Mouse (Mus musculus): Measurements from ENCODE around the gene Arhgap24.

Arhgap24 gene

DNA sequence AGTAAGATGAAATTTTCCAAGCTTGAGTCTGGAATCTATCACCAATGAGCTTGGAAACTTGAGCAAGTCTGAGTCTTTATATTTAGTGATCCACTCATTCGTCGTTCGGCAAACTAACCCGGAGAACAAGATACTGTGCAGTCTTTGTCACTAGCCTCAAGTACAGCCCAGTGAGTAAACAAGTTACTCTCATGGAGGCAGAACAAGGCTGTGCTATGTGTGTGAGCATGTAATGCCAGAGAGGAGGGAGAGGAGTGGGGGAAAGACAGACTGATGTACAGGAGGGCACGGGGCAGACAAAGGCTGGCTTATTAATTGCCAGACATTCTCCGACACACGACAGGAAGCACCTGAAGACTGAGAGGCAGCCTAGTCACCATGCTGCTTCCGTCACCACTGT is 97.2 kb downstream of the Arhgap24 start:
- no peak for DNase-seq (ENCODE audit: low read depth)

DNA sequence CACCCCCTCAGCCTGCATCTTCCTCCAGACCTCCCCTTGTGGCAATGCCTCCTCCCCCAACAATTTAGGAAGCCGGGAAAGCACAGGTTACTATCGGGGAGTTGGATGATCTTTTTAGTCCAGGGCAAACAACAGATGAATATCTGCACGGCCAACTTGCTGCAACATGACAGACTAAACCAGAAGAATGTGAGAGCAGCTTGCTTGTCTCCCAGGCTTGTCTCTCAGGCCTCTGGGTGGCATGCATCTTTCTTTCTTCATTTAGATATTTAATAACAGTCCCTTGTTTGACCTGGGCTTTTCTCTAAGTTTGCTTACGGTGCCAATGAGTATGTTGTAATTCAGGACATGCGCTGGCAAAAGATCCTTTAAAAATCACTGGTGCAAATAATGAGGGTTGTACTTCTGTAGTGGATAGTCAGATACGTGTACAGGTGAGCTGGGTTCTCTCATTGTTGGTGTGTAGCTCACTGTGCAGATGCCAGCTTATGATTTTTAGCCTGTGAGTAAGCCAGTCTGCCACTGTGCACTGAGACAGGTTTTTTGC is 101.7 kb downstream of the Arhgap24 start:
- no peak for DNase-seq (ENCODE audit: low read depth)

DNA sequence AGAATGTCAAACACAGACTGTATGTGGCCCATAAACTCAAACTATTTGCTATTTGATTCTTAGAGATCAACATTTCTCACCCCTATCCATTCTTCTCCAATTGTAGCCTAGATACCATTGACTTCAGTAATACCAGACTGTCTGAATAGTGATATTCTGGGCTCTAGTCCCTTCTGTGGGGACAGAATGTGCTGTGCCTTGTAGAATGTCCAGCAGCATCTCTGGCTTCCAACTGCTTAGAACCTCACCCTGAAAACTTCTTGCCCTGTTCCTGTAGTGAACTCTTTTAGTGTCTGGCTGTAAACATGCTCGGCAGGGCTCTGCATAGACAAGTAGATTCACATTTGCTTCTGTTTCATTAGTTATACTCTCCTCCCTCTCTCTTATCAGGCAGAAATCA is 110.2 kb downstream of the Arhgap24 start:
- DNase-seq (ENCODE audit: low read depth) = no peak

DNA sequence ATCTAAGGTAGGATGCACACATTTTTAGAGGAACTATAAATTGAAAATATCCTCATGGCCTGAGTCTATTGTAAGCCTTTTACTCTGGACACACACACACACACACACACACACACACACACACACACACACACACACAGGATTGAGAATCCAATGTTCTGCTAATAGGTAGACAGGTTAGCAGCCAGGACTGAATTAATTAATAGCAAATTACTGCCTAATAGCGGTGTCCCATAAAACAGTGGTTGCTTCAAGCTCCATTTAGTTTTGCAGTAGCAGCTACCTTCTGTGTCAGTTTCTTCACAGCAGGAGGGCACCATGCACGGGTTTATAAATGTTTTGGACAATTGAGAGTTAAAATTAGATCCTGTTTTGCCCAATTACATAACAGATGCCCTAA is 111.9 kb downstream of the Arhgap24 start:
- no peak for DNase-seq (ENCODE audit: low read depth)

DNA sequence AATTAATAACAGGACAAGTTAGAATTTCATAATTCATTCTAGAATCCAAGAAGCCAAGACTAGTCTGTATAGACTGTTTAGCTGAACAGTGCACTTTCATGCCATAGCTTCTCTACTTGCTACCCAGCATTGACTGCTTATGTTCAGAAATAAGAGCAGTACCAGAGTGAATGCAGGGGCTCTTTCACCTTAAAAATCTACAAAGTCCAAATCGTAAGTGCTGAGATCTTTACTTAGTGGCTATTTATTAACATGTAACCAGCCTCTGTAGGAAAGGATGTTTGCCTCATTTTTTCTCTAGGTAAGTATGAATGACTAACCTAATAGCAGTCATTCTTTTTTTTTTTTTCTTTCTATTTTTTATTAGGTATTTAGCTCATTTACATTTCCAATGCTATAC is 117.9 kb downstream of the Arhgap24 start:
- no peak for DNase-seq (ENCODE audit: low read depth)

DNA sequence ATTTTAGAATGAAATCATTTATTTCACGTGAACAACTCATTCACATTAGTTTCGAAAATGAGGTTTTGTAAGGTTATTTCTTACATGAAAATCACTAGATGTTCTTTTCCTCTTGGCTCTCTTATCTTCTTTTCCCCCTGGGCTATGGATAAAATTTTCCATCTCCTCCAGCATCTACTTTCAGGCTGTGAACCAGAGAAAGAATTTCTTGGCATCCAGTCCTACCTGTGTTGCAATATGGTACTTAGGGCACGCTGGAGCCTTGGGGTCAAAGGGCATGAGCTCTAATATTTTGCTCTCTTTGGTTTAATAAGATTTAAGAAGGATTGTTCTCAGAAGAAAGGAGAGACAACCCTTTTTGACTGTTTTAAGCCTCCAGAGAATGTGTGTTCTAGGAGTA is 132.4 kb downstream of the Arhgap24 start:
- DNase-seq (ENCODE audit: low read depth) = peak; percentile 54

DNA sequence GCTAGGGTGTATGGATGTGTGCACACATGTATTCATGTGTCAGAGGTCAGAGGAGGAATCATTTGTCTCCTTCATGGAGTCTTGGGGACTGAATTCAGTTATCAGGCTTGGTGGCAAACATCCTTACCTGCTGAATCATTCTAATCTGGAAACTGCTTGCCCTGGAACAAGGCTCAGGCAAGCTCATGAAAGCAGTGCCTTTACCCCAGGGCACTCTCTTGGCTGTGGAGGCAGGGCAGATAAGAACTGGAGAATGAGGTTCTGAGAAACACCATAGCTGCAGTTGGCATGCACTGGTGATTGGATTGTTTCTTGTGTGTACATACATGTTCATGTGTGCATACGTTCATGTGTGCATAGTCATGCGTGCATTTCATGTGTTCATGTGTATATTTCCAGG is 132.9 kb downstream of the Arhgap24 start:
- no peak for DNase-seq (ENCODE audit: low read depth)

DNA sequence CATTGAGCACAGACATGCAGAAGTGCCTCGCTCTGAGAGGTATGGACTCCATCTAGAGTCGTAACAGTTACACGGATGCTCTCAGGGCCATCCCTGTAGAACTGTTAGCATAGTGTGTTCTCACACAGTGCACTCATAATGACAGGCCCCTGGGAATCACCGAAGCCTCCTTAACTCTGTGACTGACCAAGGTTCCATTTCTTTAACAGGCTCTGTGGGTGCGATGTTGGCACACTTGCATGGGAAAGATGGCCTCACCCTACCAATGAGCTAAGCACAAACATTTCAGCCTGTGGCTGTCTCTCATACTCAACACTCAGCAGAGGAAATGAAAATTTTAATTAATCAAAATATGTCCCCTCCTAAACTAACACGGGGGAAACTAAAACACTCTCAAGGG is 134.1 kb downstream of the Arhgap24 start:
- DNase-seq (ENCODE audit: low read depth) = no peak

DNA sequence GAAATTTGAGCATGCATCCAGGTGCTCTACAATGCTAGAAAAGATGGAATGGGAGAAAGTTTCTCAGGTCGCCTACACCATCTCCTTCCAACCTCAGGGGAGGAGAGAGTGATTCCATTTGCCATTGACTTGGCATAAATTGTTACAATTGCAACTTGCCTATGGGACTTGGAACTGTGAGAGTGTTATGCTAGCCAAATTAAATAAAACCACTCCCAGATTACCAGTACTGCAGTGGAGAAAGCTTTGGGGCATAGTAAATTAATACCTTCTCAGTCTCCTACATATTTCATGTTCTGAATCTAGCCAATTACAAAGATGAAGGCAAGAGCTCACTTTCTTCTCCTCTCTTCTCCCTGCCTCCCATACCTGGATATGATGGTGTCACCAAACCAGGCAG is 139.8 kb downstream of the Arhgap24 start:
- no peak for DNase-seq (ENCODE audit: low read depth)

DNA sequence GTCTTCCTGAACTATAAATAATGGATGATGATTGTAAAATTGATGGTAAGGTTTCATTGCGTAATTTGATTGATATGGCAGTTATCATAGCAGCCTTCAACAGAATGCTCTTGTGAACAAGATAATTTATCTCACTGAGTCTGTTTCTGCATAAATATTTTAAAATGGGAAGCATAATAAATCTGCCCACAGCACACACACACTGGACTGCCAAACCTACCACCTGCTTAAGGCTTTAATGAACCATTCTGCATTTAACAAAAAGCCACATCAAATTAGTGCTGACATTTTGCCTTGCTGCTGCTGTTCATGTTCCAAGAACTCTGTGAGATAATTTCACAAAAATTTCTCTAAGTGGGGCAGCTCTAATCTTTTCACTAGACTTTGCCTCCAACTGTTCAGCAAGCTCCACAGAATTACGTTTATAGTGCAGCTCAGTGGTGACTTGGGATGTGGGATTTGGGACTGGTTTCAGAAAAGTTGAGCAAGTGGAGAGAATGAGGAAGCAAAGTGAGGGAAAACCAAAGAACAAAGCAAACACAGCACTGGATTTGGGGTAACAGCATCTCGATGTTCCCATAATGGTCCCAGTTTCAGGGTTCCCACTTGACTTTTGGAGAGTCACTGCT is 142.7 kb downstream of the Arhgap24 start:
- peak; percentile 40 for DNase-seq (ENCODE audit: low read depth)

DNA sequence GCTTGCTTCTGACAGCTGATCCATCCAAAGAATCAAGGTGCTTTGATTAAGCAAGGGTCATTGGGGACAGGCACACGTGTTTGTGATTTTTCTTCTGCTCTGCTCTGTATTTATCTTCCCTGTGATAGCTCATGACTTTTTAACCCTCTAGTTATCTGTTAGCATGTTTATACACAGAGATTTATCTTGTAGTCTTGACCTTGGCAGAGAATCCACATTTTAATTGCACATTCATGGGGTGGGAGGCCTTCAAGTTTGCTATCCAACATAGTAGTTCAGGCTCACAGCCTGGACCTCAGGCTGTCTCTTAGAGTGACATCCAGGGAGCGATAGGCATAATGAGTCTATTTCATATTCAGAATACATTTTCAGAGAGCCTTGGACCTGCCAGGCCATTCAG is 145.5 kb downstream of the Arhgap24 start:
- no peak for DNase-seq (ENCODE audit: low read depth)

DNA sequence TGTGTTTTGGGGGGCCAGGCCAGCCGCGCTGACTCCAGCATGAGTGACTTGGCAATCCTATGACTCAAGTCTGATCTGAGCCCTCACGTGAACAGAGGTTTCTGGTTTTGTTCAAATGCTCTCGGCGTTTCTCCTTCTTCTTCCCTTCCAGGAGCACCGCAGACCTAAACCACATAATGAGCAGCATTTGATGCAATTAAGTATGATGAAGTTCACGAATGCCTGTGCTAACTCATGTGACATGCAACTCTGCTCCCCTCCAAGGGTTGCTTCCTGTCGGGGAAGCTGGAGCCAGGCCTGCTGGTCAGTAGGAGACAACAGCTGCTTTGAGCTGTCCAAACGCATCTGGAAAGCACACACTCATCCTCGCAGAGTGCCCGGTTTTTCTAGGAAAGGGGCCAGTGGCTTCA is 148.2 kb downstream of the Arhgap24 start:
- peak; percentile 91 for DNase-seq (ENCODE audit: low read depth)

DNA sequence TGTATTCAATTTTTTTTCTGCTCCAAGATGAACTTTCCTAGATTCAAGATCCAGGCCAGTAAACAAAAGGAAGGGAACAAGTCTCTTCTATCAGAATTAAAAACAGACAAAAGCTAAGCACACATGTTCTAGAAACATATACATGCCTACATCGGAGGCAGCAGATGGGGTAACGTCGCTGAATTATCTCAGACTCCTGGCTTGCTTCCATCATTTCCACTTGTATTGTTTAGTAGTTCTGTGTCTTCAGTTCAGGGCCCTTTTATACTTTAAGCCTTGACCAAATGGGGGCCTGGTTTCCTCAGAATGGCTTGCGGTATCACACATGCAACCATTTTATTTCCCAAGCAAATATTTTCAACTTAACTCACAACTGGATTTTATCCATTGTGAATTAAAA is 154.4 kb downstream of the Arhgap24 start:
- DNase-seq (ENCODE audit: low read depth) = no peak

DNA sequence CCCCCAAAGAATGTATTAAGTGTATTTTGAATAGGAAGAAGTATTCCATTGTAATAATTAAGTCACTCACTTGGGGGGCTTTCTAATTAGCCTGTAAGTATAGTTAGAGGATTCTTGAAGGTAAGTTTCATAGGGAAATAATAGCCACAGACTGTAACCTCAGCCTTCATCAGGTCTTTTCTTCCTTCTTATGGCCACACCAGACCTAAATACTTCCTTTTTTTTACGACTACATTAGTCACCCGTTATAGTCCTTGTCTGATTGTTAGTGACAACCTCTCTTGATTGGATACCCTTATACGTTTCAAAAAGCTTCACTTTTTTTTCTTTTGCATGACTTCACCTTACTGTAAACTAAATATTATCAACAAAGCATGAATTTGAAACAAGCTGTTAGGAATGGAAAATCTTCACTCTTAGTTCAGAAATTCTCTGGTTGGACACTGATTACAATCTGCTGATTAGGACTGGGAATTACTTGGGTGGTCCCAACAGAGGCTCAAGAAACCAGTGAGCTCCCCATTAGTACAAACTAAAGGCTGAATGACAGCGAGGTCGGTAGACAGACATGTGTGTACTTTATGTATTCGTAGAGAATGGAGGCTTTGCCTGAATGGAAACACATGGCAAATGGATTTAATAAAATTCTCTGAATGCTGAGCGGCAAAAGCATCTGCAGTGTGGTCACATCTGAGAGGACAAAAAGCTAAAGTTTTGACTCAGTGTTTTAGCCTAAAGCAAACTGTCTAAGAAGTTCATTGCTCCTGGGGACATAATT is 158.8 kb downstream of the Arhgap24 start:
- no peak for DNase-seq (ENCODE audit: low read depth)

DNA sequence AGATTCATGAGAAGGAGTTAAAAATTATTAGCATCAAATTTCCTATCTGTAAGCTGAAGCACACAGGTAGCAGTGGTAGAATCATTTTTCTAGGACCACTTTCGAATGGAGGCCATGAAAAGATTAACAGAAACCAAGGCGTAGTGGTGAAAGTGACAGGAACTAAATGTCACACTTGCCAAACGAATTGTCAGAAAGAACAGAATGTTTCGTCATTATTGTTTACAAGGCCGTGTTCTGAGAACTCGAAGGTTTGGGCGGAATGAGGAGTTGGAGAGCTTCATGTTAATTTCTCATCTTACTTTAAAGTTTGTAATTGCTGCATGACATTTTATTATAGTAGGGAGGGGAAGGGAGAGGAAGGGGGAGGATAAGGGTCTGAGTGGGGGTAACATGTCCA is 162.2 kb downstream of the Arhgap24 start:
- no peak for DNase-seq (ENCODE audit: low read depth)

DNA sequence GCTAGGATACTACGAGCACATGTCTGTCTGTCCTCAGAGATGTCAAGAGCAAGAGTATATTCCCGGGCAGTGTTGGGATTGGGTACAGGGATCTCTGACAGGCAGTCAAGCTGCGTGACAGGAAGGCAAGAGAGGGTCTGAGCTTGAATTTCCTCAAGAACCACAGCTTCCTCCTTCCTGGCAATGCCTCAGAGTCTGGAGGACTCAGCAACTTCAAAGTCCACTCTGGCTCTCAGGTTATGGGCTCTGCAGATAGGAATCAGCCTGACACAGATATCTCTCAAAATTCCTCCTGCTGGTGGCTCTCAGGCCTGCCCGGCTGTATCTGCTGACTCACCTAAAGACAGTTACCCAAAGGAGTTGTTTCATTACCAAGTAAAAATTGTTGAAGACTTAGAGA is 162.6 kb downstream of the Arhgap24 start:
- no peak for DNase-seq (ENCODE audit: low read depth)

DNA sequence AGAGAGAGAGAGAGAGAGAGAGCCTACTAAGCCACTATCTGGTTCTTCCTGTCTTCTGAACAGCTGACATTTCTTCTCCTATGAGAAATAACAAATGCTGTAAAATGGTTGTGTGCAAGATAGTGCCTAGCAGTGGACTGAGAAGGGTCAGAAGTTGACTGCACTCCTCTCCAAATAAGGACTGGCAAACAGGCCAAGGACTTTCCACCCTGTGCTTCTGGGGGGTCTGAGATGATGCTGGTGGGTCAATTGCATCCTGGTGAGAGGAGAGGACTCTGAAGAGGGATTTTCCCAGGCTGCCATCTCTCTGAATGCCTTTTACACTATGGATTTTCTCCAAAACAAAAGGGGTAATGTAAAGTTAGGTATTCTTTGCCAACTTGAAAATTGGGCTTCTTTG is 177.9 kb downstream of the Arhgap24 start:
- DNase-seq (ENCODE audit: low read depth) = no peak

DNA sequence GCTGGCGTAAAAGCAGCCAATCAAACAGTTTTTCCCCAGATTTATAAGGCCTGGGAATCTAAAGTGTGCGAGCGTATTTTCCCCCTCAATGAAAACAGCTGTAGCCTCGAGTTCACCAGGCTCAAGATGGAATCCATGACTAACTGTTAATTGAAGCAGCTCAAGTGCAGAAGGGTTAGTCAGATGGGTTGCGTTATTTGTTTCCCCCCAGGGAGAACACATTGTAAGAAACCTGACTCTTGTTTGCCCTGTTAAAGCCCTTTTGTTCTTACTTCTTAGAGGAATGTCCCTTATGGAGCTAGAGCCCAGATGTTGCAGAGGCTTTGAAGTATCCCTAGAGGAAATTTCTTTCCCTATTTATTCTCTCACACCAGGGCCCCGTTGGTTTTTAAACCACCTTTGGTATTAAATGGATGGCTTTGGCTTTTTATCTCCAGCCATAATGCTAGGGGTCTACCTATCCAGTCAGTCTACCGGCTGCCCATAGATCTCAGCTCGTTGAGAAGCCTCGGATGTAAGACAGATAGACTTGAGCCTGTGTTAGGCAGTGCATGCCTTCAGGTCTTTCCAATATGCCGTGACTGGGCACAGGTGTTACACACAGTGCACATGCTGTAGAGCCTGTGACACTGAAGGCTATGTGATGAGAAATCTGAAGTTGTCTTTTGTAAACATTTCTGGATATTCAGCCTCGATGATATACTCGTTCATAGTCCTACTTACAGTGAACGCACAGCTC is 184.0 kb downstream of the Arhgap24 start:
- peak; percentile 78 for DNase-seq (ENCODE audit: low read depth)

DNA sequence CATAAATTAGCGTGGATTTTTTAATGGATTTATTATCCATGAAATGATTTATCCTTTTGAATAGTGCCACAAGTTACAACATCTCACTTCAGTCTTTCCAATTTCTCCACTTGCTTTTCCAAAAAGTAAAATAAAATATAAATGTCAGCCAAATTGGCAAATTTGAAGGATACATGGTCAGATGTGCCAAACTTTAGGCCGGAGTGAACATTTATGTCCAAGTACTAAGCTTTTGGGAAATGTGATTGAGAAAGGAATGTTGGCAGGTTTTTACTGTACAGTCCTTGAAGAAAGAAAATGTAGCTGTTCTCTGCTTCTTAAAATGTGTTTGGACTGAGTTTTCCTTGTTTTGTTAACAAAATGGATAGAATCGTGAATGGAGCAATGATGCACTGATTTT is 185.7 kb downstream of the Arhgap24 start:
- DNase-seq (ENCODE audit: low read depth) = peak; percentile 73

DNA sequence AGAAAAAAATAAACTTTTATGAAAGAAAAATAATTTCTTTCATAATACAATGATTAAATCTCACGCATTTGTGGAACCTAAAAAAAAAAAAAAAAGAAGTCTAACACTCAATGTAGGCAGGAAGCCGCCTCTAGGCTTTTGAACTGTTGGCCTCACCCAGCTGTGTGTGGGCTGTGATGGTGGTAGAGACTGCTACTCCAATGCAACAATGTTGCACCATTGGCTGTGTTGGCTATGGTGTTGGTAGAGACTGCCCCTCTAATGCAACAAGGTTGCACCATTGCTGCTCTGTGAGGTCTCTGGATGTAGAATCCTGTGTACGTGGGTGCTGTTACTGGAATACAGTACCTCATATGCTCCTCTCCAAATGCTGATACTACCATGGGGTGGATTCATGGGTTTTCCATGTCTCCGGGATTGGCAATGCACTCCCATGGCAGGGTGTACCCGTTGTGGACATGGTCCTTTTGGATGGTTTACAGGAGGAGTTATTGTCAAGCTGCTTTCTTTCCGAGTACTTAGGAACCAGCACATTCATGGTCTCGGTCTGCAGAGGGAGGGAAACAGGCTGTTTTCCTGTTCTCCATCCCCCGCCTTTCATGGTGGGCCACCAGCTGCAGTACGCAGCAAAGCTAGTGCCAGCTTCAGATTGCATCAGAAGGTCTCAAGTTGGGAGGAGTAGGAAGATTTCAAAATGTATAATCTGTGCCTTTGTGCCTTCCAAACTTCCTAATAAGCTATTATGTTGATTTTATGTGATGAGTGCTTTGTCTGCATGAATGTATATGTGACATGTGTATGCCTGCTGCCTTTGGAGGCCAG is 186.8 kb downstream of the Arhgap24 start:
- DNase-seq (ENCODE audit: low read depth) = no peak

DNA sequence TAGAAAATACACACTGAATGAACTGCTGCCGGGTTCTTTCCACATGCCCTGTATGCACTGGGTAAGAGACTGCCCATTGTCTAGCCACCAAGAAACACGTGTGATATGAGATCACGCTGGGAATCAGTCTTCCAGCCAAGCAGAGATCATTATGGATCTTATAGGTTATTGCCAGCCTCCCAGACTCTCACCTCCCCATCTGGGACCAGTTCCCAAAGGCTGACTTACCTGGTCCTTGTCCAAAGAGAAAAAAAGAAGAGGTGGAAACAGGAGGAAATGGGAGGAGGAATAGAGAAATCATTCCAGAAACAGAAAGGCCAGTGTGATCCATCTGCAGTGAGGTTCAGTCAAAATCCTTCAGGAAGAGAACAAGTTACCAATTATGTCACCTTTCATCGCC is 189.0 kb downstream of the Arhgap24 start:
- no peak for DNase-seq (ENCODE audit: low read depth)

DNA sequence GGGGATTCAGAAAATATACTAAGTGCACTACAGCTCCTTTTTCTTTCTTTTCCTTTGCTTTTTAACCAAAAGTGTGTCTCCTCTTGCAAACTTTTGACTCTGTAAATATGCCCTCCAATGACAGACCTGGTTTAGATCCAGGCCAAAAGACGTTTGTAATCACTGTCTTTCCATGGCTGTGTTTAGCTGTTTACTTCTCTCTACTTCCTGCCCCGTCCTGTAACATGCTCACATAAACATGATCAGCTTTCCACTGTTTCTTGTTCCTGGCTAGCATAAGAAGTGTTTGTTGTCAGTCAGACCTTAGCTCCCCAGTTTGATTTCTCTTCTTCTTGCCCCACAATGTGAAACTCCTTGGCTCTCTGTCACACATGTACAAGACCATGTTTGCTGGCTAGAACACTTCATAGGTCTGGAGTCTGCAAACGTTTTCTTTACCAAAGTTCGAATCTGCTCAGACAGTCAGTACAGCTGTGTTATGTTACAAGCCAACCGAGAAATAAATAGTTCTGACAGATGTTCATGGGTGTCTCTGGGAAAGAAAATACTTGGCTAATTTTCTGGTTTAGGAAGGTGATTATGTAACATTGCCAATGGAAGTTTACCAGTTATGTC is 189.6 kb downstream of the Arhgap24 start:
- DNase-seq (ENCODE audit: low read depth) = peak; percentile 20

Measured in NIH3T3 (cell line).